Mouse (Mus musculus) heart, embryonic 13.5 days (tissue): Measurements from ENCODE around the gene Hoxd12. TPM values are rescaled to one million over a fixed set of nuclear protein-coding genes. Genes with fewer than 3 reads are reported as not detected.

Experiments
- ATAC-seq: fragments of 200-750 bp; cut with Nextera tagmentation; 2 replicates; pipeline ENCODE4 v1.8.0; 2017; ENCODE audit warnings: moderate TSS enrichment; ENCODE audit not compliant: insufficient number of reproducible peaks, low FRiP score, low TSS enrichment; ENCODE audit errors: extremely low read depth
- H3K27ac ChIP-seq: fragments of 300-500 bp; sonication (generic); replicated peaks from 2 replicates; pipeline ENCODE4 v1.5.1; 2015; ENCODE audit warnings: moderate library complexity, mild to moderate bottlenecking, inconsistent platforms
- H3K27me3 ChIP-seq: fragments of 300-500 bp; sonication (generic); replicated peaks from 2 replicates; pipeline ENCODE4 v1.6.1; 2015; ENCODE audit warnings: mild to moderate bottlenecking, inconsistent platforms
- H3K36me3 ChIP-seq: fragments of 300-500 bp; sonication (generic); 2 replicates; pipeline ENCODE4 v1.6.1; 2015; ENCODE audit warnings: mild to moderate bottlenecking, inconsistent platforms
- H3K4me1 ChIP-seq: fragments of 300-500 bp; sonication (generic); 2 replicates; pipeline ENCODE4 v1.6.1; 2015; ENCODE audit warnings: inconsistent platforms
- H3K4me2 ChIP-seq: fragments of 300-500 bp; sonication (generic); 2 replicates; pipeline ENCODE4 v1.6.1; 2015; ENCODE audit warnings: inconsistent platforms, mild to moderate bottlenecking, moderate library complexity
- H3K4me3 ChIP-seq: fragments of 300-500 bp; sonication (generic); 2 replicates; pipeline ENCODE4 v1.5.1; 2015; ENCODE audit warnings: moderate library complexity, mild to moderate bottlenecking, inconsistent platforms
- H3K9ac ChIP-seq: fragments of 300-500 bp; sonication (generic); 2 replicates; pipeline ENCODE4 v1.6.1; 2015; ENCODE audit warnings: inconsistent platforms, mild to moderate bottlenecking, moderate library complexity
- H3K9me3 ChIP-seq: fragments of 300-500 bp; sonication (generic); 2 replicates; pipeline ENCODE4 v1.6.1; 2016; ENCODE audit warnings: inconsistent platforms
- WGBS: fragments of 180-500 bp; shearing (Covaris S2); methylation state at CpG from one replicate; pipeline ENCODE4 v1.1.7; 2015; ENCODE audit warnings: mixed read lengths; 5-methylcytosine and 5-hydroxymethylcytosine counted together
- polyA plus RNA-seq: library from polyadenylated mRNA; unstranded; fragments of >200 nt; fragmentation: Nextera tagmentation; extraction: Ambion mirVana; gene quantifications from 2 replicates; pipeline ENCODE4 v1.2.1, GENCODE M21; 2015

Gene Hoxd12
- polyA plus RNA-seq, 1 experiment from 2014 or later: not detected

- Histone ChIP-seq H3K4me1 (peaks cover 16% of the 10 kb centered on the region), H3K9ac (no peak overlapping the region), H3K27me3 (peaks cover 91% of the 10 kb centered on the region), H3K4me3 (no peak overlapping the region), H3K36me3 (no peaks in the 10 kb centered on the region), H3K9me3 (no peaks in the 10 kb centered on the region), H3K27ac (no peak overlapping the region), H3K4me2 (no peak overlapping the region)
- ATAC-seq: no peak
- WGBS: 3% methylated on average over 4 of the region's 4 CpGs
These were observed 18.2 kb upstream of the Hoxd12 start for GRCm38 (mm10) chr2:74656632-74657021.

DNA sequence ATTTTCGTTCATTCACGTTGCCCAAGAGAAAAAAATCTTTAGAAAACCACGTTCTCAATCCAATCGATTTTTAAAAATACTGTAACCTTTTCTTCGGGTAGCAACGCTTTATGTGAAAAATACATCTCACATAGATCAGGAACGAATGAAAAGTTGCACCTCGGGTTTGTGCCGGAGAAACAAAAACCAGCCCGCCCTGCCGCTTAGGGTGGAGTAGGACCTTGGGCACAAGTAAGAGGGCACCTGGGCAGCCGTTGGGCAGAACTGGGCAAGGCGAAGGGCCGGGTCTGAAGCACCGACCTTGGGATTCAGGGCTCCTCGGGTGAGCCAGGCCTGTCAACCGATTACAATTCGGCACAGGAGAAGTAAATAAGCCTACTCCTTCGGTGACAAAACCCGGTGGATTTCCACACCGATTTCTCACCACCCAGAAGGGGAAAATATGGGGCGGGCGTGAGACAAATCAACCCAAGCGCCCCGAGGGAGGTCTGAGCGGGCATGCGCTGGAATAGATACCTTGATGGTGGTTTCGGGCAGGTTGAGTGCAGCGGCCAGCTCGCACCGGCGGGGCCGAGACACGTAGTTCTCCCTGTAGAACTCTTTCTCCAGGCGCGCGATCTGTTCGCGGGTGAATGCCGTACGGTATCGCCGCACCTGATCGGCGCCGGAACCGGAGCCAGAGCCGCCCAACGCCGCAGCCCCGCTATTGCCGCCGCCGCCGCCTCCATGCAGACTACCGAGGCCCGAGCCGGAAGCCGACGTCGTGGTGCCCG, 17.4 kb upstream of the Hoxd12 start:
- no peak overlapping the region for H3K9ac ChIP-seq
- peak overlapping the region; percentile 21 for H3K4me2 ChIP-seq
- 3% methylated on average over 62 of the region's 62 CpGs for WGBS
- peaks cover 18% of the 10 kb centered on the region for H3K4me1 ChIP-seq
- ATAC-seq: no peak
- H3K27ac ChIP-seq: no peak overlapping the region
- peak overlapping the region; percentile 18; the same call in 1 of the 2 replicates for H3K4me3 ChIP-seq
- no peaks in the 10 kb centered on the region for H3K9me3 ChIP-seq
- H3K36me3 ChIP-seq: no peaks in the 10 kb centered on the region
- peaks cover 91% of the 10 kb centered on the region for H3K27me3 ChIP-seq

DNA sequence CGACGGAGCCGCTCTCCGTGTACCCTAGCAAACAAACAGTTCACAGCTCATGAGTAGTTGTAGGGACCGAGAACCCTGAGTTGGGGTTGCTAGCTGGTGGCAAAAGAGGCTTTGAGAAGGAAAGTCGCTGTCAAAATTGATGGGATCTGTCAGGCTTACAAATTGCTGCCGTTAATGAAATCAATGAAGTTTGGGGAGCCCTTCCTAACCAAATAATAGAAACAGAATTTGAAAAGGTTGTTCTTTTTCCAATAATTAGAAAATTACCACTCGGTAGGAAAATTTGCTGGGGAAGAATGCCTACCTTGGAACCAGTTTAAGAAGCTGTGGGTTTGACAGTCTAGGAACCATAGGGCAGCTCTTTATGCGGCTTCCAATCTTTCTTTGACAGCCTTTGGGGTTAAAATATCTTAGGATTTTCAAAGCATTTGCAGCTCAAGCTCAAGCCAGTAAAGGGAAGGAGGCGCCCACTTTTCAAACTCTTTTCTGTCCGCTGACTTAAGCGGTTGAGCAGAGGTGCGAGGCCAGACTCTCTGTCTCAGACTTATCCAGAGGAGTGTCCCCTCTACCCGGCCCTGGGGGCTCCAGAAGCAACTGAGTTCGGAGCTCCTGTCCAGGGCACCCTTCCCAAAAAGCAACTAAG, 16.7 kb upstream of the Hoxd12 start:
- H3K36me3 ChIP-seq: no peaks in the 10 kb centered on the region
- H3K4me1 ChIP-seq: peaks cover 18% of the 10 kb centered on the region
- H3K9ac ChIP-seq: no peak overlapping the region
- WGBS: 2% methylated on average over 15 of the region's 15 CpGs
- no peaks in the 10 kb centered on the region for H3K9me3 ChIP-seq
- H3K4me3 ChIP-seq: peak overlapping the region; percentile 18; the same call in 1 of the 2 replicates
- peak overlapping the region; percentile 21; the same call in 1 of the 2 replicates for H3K4me2 ChIP-seq
- peaks cover 95% of the 10 kb centered on the region for H3K27me3 ChIP-seq
- no peak overlapping the region for H3K27ac ChIP-seq
- no peak for ATAC-seq

GRCm38 (mm10) chr2:74658667-74659371, 16.0 kb upstream of the Hoxd12 start:
- Histone ChIP-seq H3K27me3 (peaks cover 99% of the 10 kb centered on the region), H3K9me3 (no peaks in the 10 kb centered on the region), H3K4me3 (no peak overlapping the region), H3K4me2 (no peak overlapping the region), H3K36me3 (no peaks in the 10 kb centered on the region), H3K4me1 (peaks cover 18% of the 10 kb centered on the region), H3K9ac (no peak overlapping the region), H3K27ac (no peak overlapping the region)
- ATAC-seq: no peak
- 2% methylated on average over 47 of the region's 47 CpGs for WGBS

- Histone ChIP-seq H3K27ac (no peak within 1 kb of the TSS), H3K36me3 (no peaks in the 10 kb centered on the region), H3K4me2 (no peak within 1 kb of the TSS), H3K4me1 (peaks cover 18% of the 10 kb centered on the region), H3K9me3 (no peaks in the 10 kb centered on the region), H3K27me3 (peaks cover 99% of the 10 kb centered on the region), H3K4me3 (no peak within 1 kb of the TSS), H3K9ac (no peak within 1 kb of the TSS)
- WGBS: 2% methylated on average over 28 of the region's 28 CpGs
- ATAC-seq: no peak
These were observed 15.3 kb upstream of the Hoxd12 start, which contains the start of gene Evx2 for GRCm38 (mm10) chr2:74659507-74660005. Gene Evx2 (minus strand): TSS chr2:74659557.

GRCm38 (mm10) chr2:74660421-74661375, 14.1 kb upstream of the Hoxd12 start:
- ATAC-seq: no peak
- H3K9ac ChIP-seq: no peak overlapping the region
- H3K9me3 ChIP-seq: no peaks in the 10 kb centered on the region
- no peak overlapping the region for H3K27ac ChIP-seq
- peaks cover 99% of the 10 kb centered on the region for H3K27me3 ChIP-seq
- H3K36me3 ChIP-seq: no peaks in the 10 kb centered on the region
- H3K4me2 ChIP-seq: no peak overlapping the region
- H3K4me1 ChIP-seq: peaks cover 16% of the 10 kb centered on the region
- 4% methylated on average over 30 of the region's 30 CpGs for WGBS
- H3K4me3 ChIP-seq: no peak overlapping the region

- H3K27ac ChIP-seq: no peak overlapping the region
- peaks cover 11% of the 10 kb centered on the region for H3K4me1 ChIP-seq
- peak overlapping the region; percentile 36 for H3K4me3 ChIP-seq
- peak overlapping the region; percentile 63 for H3K4me2 ChIP-seq
- ATAC-seq: no peak
- no peaks in the 10 kb centered on the region for H3K36me3 ChIP-seq
- no peak overlapping the region for H3K9ac ChIP-seq
- WGBS: under 1% methylated on average over 14 of the region's 14 CpGs
- H3K9me3 ChIP-seq: no peaks in the 10 kb centered on the region
- peaks cover 99% of the 10 kb centered on the region for H3K27me3 ChIP-seq
These were observed 13.1 kb upstream of the Hoxd12 start for GRCm38 (mm10) chr2:74661685-74662084.

- no peaks in the 10 kb centered on the region for H3K36me3 ChIP-seq
- no peak overlapping the region for H3K9ac ChIP-seq
- no peak overlapping the region for H3K4me2 ChIP-seq
- peaks cover 12% of the 10 kb centered on the region for H3K4me1 ChIP-seq
- WGBS: 3% methylated on average over 18 of the region's 18 CpGs
- no peak overlapping the region for H3K4me3 ChIP-seq
- peaks cover 100% of the 10 kb centered on the region for H3K27me3 ChIP-seq
- no peak for ATAC-seq
- no peak overlapping the region for H3K27ac ChIP-seq
- H3K9me3 ChIP-seq: no peaks in the 10 kb centered on the region
These were observed 11.4 kb upstream of the Hoxd12 start for GRCm38 (mm10) chr2:74663291-74663925.

GRCm38 (mm10) chr2:74666411-74666810, 8.4 kb upstream of the Hoxd12 start:
- H3K9ac ChIP-seq: no peak overlapping the region
- 4% methylated on average over 7 of the region's 7 CpGs for WGBS

GRCm38 (mm10) chr2:74667191-74667841, 7.5 kb upstream of the Hoxd12 start:
- Histone ChIP-seq H3K4me1 (peaks cover 12% of the 10 kb centered on the region), H3K4me3 (peak overlapping the region; percentile 55), H3K4me2 (peak overlapping the region; percentile 76), H3K36me3 (no peaks in the 10 kb centered on the region), H3K27ac (no peak overlapping the region), H3K9me3 (no peaks in the 10 kb centered on the region), H3K9ac (no peak overlapping the region), H3K27me3 (peaks cover 99% of the 10 kb centered on the region)
- ATAC-seq: no peak
- 3% methylated on average over 36 of the region's 36 CpGs for WGBS

More at GRCm38 (mm10) chr2:74666411-74666810, 8.4 kb upstream of the Hoxd12 start:
- no peak overlapping the region for H3K4me3 ChIP-seq
- H3K27me3 ChIP-seq: peaks cover 99% of the 10 kb centered on the region
- H3K9me3 ChIP-seq: no peaks in the 10 kb centered on the region
- no peak overlapping the region for H3K4me2 ChIP-seq
- no peak overlapping the region for H3K27ac ChIP-seq
- no peak for ATAC-seq
- H3K36me3 ChIP-seq: no peaks in the 10 kb centered on the region
- peaks cover 16% of the 10 kb centered on the region for H3K4me1 ChIP-seq
